13 mouse cellular contexts compared by ENCODE assay signal in genomic region chr10:94356504-94357169, GRCm38 (mm10). TPM values are rescaled to one million over a fixed set of nuclear protein-coding genes. Genes with fewer than 3 reads are reported as not detected.
A peak's percentile ranks its signal among the peaks of the same experiment; 100 is the strongest.
DNase-seq lines count a peak whose midpoint lies in the region; ATAC-seq and TF ChIP-seq lines count a peak whose summit lies in the region.
"Had no signal": no experiment of that assay in that cellular context is flagged by ENCODE, and none has a peak within 500 bp of the region (broad histone marks: within the 10 kb centered on the region; RNA-seq: fewer than 3 reads in every experiment).

No protein-coding gene starts in this region.

- no peak for DNase-seq in gastrocnemius, adult 2 months
- no peak for DNase-seq in gastrocnemius, postnatal 4 days (ENCODE audit: low spot score in 2 of 2)
- DNase-seq in spleen, adult 18-20 months = peak; percentile 34 to 48
- DNase-seq in spleen, adult 12 weeks (ENCODE audit: low spot score) = no peak
- peak; percentile 48 for DNase-seq in lung, postnatal 25 days (ENCODE audit: low spot score)
- DNase-seq in right cerebral cortex, postnatal 36 days (ENCODE audit: low spot score in 2 of 2) = no peak
- DNase-seq in thymus, adult 18-20 months = no peak
- DNase-seq: kidney, postnatal 14 days; thymus, postnatal 4 days had no signal

- peak overlapping the region; percentile 64 for H3K27ac ChIP-seq in gastrocnemius, adult 2 months
- H3K27ac ChIP-seq: hindbrain, embryonic 15.5 days; midbrain, embryonic 10.5 days had no signal

- H3K4me3 ChIP-seq in gastrocnemius, adult 2 months = peak overlapping the region; percentile 51
- H3K4me3 ChIP-seq: hindbrain, embryonic 15.5 days; midbrain, embryonic 10.5 days had no signal

- TF ChIP-seq CTCF in gastrocnemius, adult 2 months (IDR thresholded peaks at IDR 0.05) = no peak

- ATAC-seq in megakaryocyte-erythroid progenitor cell, adult 5-6 weeks (replicated peaks; ENCODE audit: low FRiP score, low TSS enrichment, poor library complexity, severe bottlenecking) = no peak

- intact Hi-C loops in gastrocnemius, adult 2 months (cut with DNase I) = no loop called here

RNA-seq across cellular contexts. Expression of gene Tmcc3, which starts 44.9 kb away (rescaled TPM):
- total RNA-seq in gastrocnemius, adult 2 months (2021) = 10 to 100 TPM; 16.3 to 21.6 TPM
- total RNA-seq in gastrocnemius, postnatal 4 days (2021) = 10 to 100 TPM; 33.1 to 41.7 TPM
- total RNA-seq in megakaryocyte-erythroid progenitor cell, adult 5-6 weeks (2014; fragmentation: Nextera tagmentation) = 0.24 and 2.4 TPM in 2 replicates
- 0.72 TPM in 1 of 2 replicates, not detected in the other for total RNA-seq in megakaryocyte-erythroid progenitor cell, adult 5-6 weeks (2017)

RNA-seq across cellular contexts. Expression of gene Gm4792, which starts 58.1 kb away (rescaled TPM):
- not detected for total RNA-seq in gastrocnemius, adult 2 months (2021)
- total RNA-seq in gastrocnemius, postnatal 4 days (2021) = not detected
- total RNA-seq in megakaryocyte-erythroid progenitor cell, adult 5-6 weeks (2014; fragmentation: Nextera tagmentation) = not detected in 2 replicates
- not detected in 2 replicates for total RNA-seq in megakaryocyte-erythroid progenitor cell, adult 5-6 weeks (2017)
- total RNA-seq: gastrocnemius, adult 8-10 months had no signal

Comparison
In these comparisons a context has a peak if more than half of its experiments do, and no peak if none do; other contexts are left out.
1. DNase-seq: peak in spleen, adult 18-20 months (2 of 2) and lung, postnatal 25 days (single experiment); none in gastrocnemius, adult 2 months (single experiment), gastrocnemius, postnatal 4 days (0 of 2), spleen, adult 12 weeks (single experiment), right cerebral cortex, postnatal 36 days (0 of 2) and thymus, adult 18-20 months (0 of 2).
2. RNA of gene Tmcc3, which starts 44.9 kb away (total RNA-seq): 33.1 to 41.7 TPM in gastrocnemius, postnatal 4 days and 16.3 to 21.6 TPM in gastrocnemius, adult 2 months; 0.24 to 2.4 TPM in megakaryocyte-erythroid progenitor cell, adult 5-6 weeks; every median in the first group is over 4 times any median in the second.